In the genomic region with DNA sequence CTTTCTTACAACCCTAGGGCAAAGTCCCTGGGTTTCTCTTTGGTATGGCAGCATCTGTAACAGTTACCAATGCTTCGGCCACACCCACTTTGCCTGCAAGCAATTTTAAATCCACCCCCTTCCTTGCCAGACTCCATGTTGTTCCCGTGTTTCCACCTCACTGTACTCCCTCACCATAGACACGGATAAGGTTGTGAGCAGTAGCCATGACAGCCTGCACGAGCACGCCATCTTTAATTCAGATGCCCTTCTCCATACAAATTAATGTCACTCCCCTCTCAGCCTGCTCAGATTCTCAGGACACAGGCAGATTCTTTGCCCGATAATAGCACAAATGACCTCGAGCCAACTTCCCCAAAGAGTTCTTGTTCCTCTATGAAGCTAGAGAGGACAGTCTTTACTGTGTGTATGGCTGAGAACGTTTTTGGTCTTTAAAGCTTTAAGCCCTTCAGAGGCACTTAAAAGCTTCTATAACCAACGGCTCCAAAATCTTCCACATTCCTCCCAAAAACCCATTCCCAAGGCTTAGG, we compare ENCODE assay signal across 29 mouse cellular contexts. TPM values are rescaled to one million over a fixed set of nuclear protein-coding genes. Genes with fewer than 3 reads are reported as not detected.
A peak's percentile ranks its signal among the peaks of the same experiment; 100 is the strongest.
DNase-seq lines count a peak whose midpoint lies in the region; ATAC-seq lines count a peak whose summit lies in the region.
"Had no signal": no experiment of that assay in that cellular context is flagged by ENCODE, and none has a peak within 500 bp of the region (broad histone marks: within the 10 kb centered on the region; RNA-seq: fewer than 3 reads in every experiment).

No protein-coding gene starts in this region.

- peaks cover 67% of the 10 kb centered on the region for H3K4me1 ChIP-seq in liver, embryonic 12.5 days
- peaks cover 6% of the 10 kb centered on the region for H3K4me1 ChIP-seq in midbrain, embryonic 13.5 days (replicated peaks)

- H3K4me2 ChIP-seq in liver, embryonic 12.5 days = no peak overlapping the region
- H3K4me2 ChIP-seq in midbrain, embryonic 13.5 days (replicated peaks) = no peak overlapping the region
- H3K4me2 ChIP-seq: embryonic facial prominence, embryonic 15.5 days; heart, embryonic 12.5 days; limb, embryonic 12.5 days had no signal

- 61% methylated on average over 9 of the region's 9 CpGs for WGBS in liver, embryonic 12.5 days (ENCODE audit: insufficient replicate concordance)
- 90% methylated on average over 9 of the region's 9 CpGs for WGBS in midbrain, embryonic 13.5 days

- H3K27ac ChIP-seq in liver, embryonic 12.5 days = peak overlapping the region; percentile 30; the same call in 1 of the 2 replicates
- no peak overlapping the region for H3K27ac ChIP-seq in midbrain, embryonic 13.5 days
- H3K27ac ChIP-seq: embryonic facial prominence, embryonic 15.5 days; hindbrain, postnatal 0 days; kidney, postnatal 0 days; limb, embryonic 12.5 days had no signal

- DNase-seq in liver = no peak
- DNase-seq in right cerebral cortex, postnatal 10 days (ENCODE audit: low spot score in 2 of 2) = no peak
- no peak for DNase-seq in left cerebral cortex, adult 11 months (ENCODE audit: low spot score)
- DNase-seq: adrenal gland, adult 8-10 months; cerebellum, adult 8-10 months; heart, adult 18-20 months; heart, postnatal 10 days; kidney, adult 18-20 months; lung, postnatal 10 days had no signal

- ATAC-seq in liver, embryonic 12.5 days = no peak
- ATAC-seq in common myeloid progenitor, adult 5-6 weeks (replicated peaks; ENCODE audit: low read depth, poor library complexity, severe bottlenecking) = peak; percentile 57
- peak; percentile 90 for ATAC-seq in megakaryocyte, adult 5-6 weeks (ENCODE audit: poor library complexity, severe bottlenecking)
- no peak for ATAC-seq in midbrain, embryonic 13.5 days
- ATAC-seq: activated CD4-positive, CD25-positive, alpha-beta regulatory T cell, adult 4 months; forebrain, embryonic 14.5 days; hindbrain, postnatal 0 days; midbrain, embryonic 16.5 days had no signal

- no peaks in the 10 kb centered on the region for H3K9me3 ChIP-seq in liver, embryonic 12.5 days (replicated peaks)
- H3K9me3 ChIP-seq in midbrain, embryonic 13.5 days = no peaks in the 10 kb centered on the region
- H3K9me3 ChIP-seq: embryonic facial prominence, embryonic 15.5 days; heart, embryonic 12.5 days; limb, embryonic 12.5 days had no signal

- H3K4me3 ChIP-seq in liver, embryonic 12.5 days = no peak overlapping the region
- H3K4me3 ChIP-seq in midbrain, embryonic 13.5 days (replicated peaks) = no peak overlapping the region
- H3K4me3 ChIP-seq: embryonic facial prominence, embryonic 15.5 days; heart, embryonic 12.5 days; limb, embryonic 12.5 days had no signal

- H3K9ac ChIP-seq in liver, embryonic 12.5 days = no peak overlapping the region
- H3K9ac ChIP-seq in midbrain, embryonic 13.5 days (replicated peaks) = no peak overlapping the region
- H3K9ac ChIP-seq: embryonic facial prominence, embryonic 15.5 days; heart, embryonic 12.5 days; limb, embryonic 12.5 days had no signal

- H3K36me3 ChIP-seq in liver, embryonic 12.5 days = peaks cover 88% of the 10 kb centered on the region
- H3K36me3 ChIP-seq in midbrain, embryonic 13.5 days = peaks cover 7% of the 10 kb centered on the region; the same call in 1 of the 2 replicates

- no peaks in the 10 kb centered on the region for H3K27me3 ChIP-seq in liver, embryonic 12.5 days (replicated peaks)
- H3K27me3 ChIP-seq in midbrain, embryonic 13.5 days = no peaks in the 10 kb centered on the region
- H3K27me3 ChIP-seq: embryonic facial prominence, embryonic 15.5 days; heart, embryonic 12.5 days; limb, embryonic 12.5 days had no signal

RNA-seq across cellular contexts. Expression of gene Gm21970, which starts 9.2 kb away (rescaled TPM):
- not detected in 2 replicates for polyA plus RNA-seq in liver, embryonic 12.5 days (2016; fragmentation: Nextera tagmentation; extraction: Ambion mirVana)
- total RNA-seq in common myeloid progenitor, adult 5-6 weeks (2017) = not detected in 2 replicates
- total RNA-seq in megakaryocyte, adult 5-6 weeks (2015) = 0.29 TPM in 1 of 2 replicates, not detected in the other
- total RNA-seq in megakaryocyte, adult 5-6 weeks (2017) = not detected in 2 replicates
- not detected in 2 replicates for polyA plus RNA-seq in midbrain, embryonic 13.5 days (2015; fragmentation: Nextera tagmentation; extraction: Ambion mirVana)
- total RNA-seq: heart, adult 18-20 months; heart, postnatal 10 days; hindbrain, postnatal 0 days; layer of hippocampus, postnatal 14 days; left cerebral cortex, postnatal 14 days had no signal
- polyA plus RNA-seq: C2C12; embryonic facial prominence, embryonic 15.5 days; forebrain, embryonic 14.5 days; frontal cortex, adult 2 months; heart, embryonic 12.5 days; hindbrain, embryonic 11.5 days; hindbrain, postnatal 0 days; kidney, postnatal 0 days; limb, embryonic 12.5 days; liver, embryonic 16.5 days; midbrain, embryonic 16.5 days; neural tube, embryonic 14.5 days; thymus, postnatal 0 days had no signal

RNA-seq across cellular contexts. Expression of gene Ifnar2, which starts 9.7 kb away (rescaled TPM):
- polyA plus RNA-seq in liver, embryonic 12.5 days (2016; fragmentation: Nextera tagmentation; extraction: Ambion mirVana) = 63.5 and 65.7 TPM in 2 replicates
- total RNA-seq in common myeloid progenitor, adult 5-6 weeks (2017) = 88.3 and 115 TPM in 2 replicates
- 287 and 289 TPM in 2 replicates for total RNA-seq in megakaryocyte, adult 5-6 weeks (2015)
- 257 and 285 TPM in 2 replicates for total RNA-seq in megakaryocyte, adult 5-6 weeks (2017)
- polyA plus RNA-seq in midbrain, embryonic 13.5 days (2015; fragmentation: Nextera tagmentation; extraction: Ambion mirVana) = 28.3 and 31.6 TPM in 2 replicates

RNA-seq across cellular contexts. Expression of gene Il10rb, which starts 23.6 kb away (rescaled TPM):
- 26.0 and 27.0 TPM in 2 replicates for polyA plus RNA-seq in liver, embryonic 12.5 days (2016; fragmentation: Nextera tagmentation; extraction: Ambion mirVana)
- 34.8 and 53.2 TPM in 2 replicates for total RNA-seq in common myeloid progenitor, adult 5-6 weeks (2017)
- 66.6 and 68.3 TPM in 2 replicates for total RNA-seq in megakaryocyte, adult 5-6 weeks (2015)
- 63.3 and 64.6 TPM in 2 replicates for total RNA-seq in megakaryocyte, adult 5-6 weeks (2017)
- polyA plus RNA-seq in midbrain, embryonic 13.5 days (2015; fragmentation: Nextera tagmentation; extraction: Ambion mirVana) = 7.1 and 7.6 TPM in 2 replicates

Comparison
In these comparisons a context has a peak if more than half of its experiments do, and no peak if none do; other contexts are left out.
1. ATAC-seq: peak in common myeloid progenitor, adult 5-6 weeks (single experiment) and megakaryocyte, adult 5-6 weeks (single experiment); none in liver, embryonic 12.5 days (single experiment) and midbrain, embryonic 13.5 days (single experiment).